Mouse (Mus musculus): ENCODE results near the gene Eaf2. TPM values are rescaled to one million over a fixed set of nuclear protein-coding genes. Genes with fewer than 3 reads are reported as not detected.

Eaf2 gene
- total and polyA plus RNA-seq, 2 experiments from 2014 or later = 0.67 to 0.76 TPM

DNA sequence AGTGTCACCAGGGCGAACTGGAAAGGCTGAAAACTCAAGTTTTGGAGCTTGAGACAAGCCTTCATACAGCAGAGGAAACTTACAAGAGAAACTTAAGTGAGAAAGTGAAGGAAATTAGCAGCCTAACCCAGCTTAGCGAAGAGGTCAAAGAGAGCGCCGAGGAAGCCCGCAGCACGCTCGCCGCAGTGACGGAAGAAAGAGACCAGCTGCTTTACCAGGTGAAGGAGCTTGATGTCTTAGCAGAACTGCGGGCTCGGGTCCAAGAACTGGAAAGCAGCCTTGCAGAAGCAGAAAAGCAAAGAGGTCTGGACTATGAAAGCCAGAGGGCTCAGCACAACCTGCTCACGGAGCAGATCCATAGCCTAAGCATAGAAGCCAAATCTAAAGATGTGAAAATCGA is 37.5 kb upstream of the Eaf2 start:
- H3K9me3 ChIP-seq (ENCODE audit: low read length) = no peaks in the 10 kb centered on the region
- H3K9ac ChIP-seq = no peak overlapping the region
- DNase-seq = no peak
- peaks cover 83% of the 10 kb centered on the region for H3K36me3 ChIP-seq (ENCODE audit: insufficient read depth)
- no peak for ATAC-seq
- H3K27me3 ChIP-seq (ENCODE audit: insufficient read depth, low read length) = no peaks in the 10 kb centered on the region
- no peak overlapping the region for H3K4me2 ChIP-seq (ENCODE audit: low read depth)
- H3K4me3 ChIP-seq (ENCODE audit: low read depth, low read length) = no peak overlapping the region
- 90% methylated on average over 13 of the region's 13 CpGs for WGBS
- H3K4me1 ChIP-seq (ENCODE audit: insufficient read depth) = no peaks in the 10 kb centered on the region
- H3K27ac ChIP-seq (ENCODE audit: low read depth, low read length) = no peak overlapping the region
- TF ChIP-seq CTCF (IDR thresholded peaks at IDR 0.05; ENCODE audit: low read depth) = no peak

DNA sequence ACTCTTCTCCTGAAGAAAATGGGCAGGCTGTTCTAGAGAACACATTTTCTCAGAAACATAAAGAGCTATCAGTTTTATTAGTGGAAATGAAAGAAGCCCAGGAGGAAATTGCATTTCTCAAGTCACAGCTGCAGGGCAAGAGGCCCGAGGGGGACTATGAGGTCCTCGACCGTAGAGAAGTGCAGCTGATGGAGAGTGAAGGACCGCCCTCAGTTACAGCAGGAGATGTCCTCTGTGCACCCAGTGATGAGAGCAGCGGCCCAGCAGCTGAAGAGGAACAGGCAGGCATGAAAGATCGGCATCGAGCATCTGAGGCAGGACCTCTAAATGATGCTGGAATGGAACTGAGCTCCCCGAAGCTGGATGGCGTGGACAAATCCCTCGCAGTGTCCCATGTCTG is 37.1 kb upstream of the Eaf2 start:
- no peak for ATAC-seq
- H3K27ac ChIP-seq (ENCODE audit: low read depth, low read length) = no peak overlapping the region
- no peaks in the 10 kb centered on the region for H3K9me3 ChIP-seq (ENCODE audit: low read length)
- no peak for TF ChIP-seq CTCF (IDR thresholded peaks at IDR 0.05; ENCODE audit: low read depth)
- WGBS = 93% methylated on average over 10 of the region's 10 CpGs
- no peak for DNase-seq
- H3K36me3 ChIP-seq (ENCODE audit: insufficient read depth) = peaks cover 82% of the 10 kb centered on the region
- no peaks in the 10 kb centered on the region for H3K4me1 ChIP-seq (ENCODE audit: insufficient read depth)
- H3K27me3 ChIP-seq (ENCODE audit: insufficient read depth, low read length) = no peaks in the 10 kb centered on the region
- no peak overlapping the region for H3K4me2 ChIP-seq (ENCODE audit: low read depth)
- H3K9ac ChIP-seq = no peak overlapping the region
- H3K4me3 ChIP-seq (ENCODE audit: low read depth, low read length) = no peak overlapping the region

- ATAC-seq (no peak), DNase-seq (no peak)
- Histone ChIP-seq H3K27ac (ENCODE audit: low read depth, low read length) (no peak overlapping the region), H3K9me3 (ENCODE audit: low read length) (no peaks in the 10 kb centered on the region), H3K4me2 (ENCODE audit: low read depth) (no peak overlapping the region), H3K9ac (no peak overlapping the region), H3K4me3 (ENCODE audit: low read depth, low read length) (no peak overlapping the region), H3K36me3 (ENCODE audit: insufficient read depth) (peaks cover 63% of the 10 kb centered on the region), H3K27me3 (ENCODE audit: insufficient read depth, low read length) (no peaks in the 10 kb centered on the region), H3K4me1 (ENCODE audit: insufficient read depth) (no peaks in the 10 kb centered on the region)
- TF ChIP-seq CTCF (IDR thresholded peaks at IDR 0.05; ENCODE audit: low read depth) = no peak
- 92% methylated on average over 5 of the region's 5 CpGs for WGBS
Measured at GRCm38 (mm10) chr16:36903156-36903555, 28.4 kb upstream of the Eaf2 start.

GRCm38 (mm10) chr16:36896712-36897111 is 21.9 kb upstream of the Eaf2 start:
- DNase-seq (no peak), ATAC-seq (no peak)
- no peaks in the 10 kb centered on the region for H3K27me3 ChIP-seq (ENCODE audit: insufficient read depth, low read length)
- H3K4me1 ChIP-seq (ENCODE audit: insufficient read depth) = no peaks in the 10 kb centered on the region
- no peak overlapping the region for H3K27ac ChIP-seq (ENCODE audit: low read depth, low read length)
- 93% methylated on average over 6 of the region's 6 CpGs for WGBS
- H3K4me3 ChIP-seq (ENCODE audit: low read depth, low read length) = no peak overlapping the region
- no peak overlapping the region for H3K9ac ChIP-seq
- peaks cover 82% of the 10 kb centered on the region for H3K36me3 ChIP-seq (ENCODE audit: insufficient read depth)
- no peaks in the 10 kb centered on the region for H3K9me3 ChIP-seq (ENCODE audit: low read length)
- H3K4me2 ChIP-seq (ENCODE audit: low read depth) = no peak overlapping the region
- TF ChIP-seq CTCF (IDR thresholded peaks at IDR 0.05; ENCODE audit: low read depth) = no peak

GRCm38 (mm10) chr16:36893317-36893716 is 18.5 kb upstream of the Eaf2 start:
- Histone ChIP-seq H3K4me3 (ENCODE audit: low read depth, low read length) (no peak overlapping the region), H3K9me3 (ENCODE audit: low read length) (no peaks in the 10 kb centered on the region), H3K27ac (ENCODE audit: low read depth, low read length) (no peak overlapping the region), H3K4me2 (ENCODE audit: low read depth) (no peak overlapping the region), H3K36me3 (ENCODE audit: insufficient read depth) (peaks cover 77% of the 10 kb centered on the region), H3K27me3 (ENCODE audit: insufficient read depth, low read length) (no peaks in the 10 kb centered on the region), H3K4me1 (ENCODE audit: insufficient read depth) (no peaks in the 10 kb centered on the region), H3K9ac (no peak overlapping the region)
- WGBS = 90% methylated on average over 10 of the region's 10 CpGs
- TF ChIP-seq CTCF (IDR thresholded peaks at IDR 0.05; ENCODE audit: low read depth) = no peak
- ATAC-seq (no peak), DNase-seq (no peak)

GRCm38 (mm10) chr16:36891415-36891814 is 16.6 kb upstream of the Eaf2 start:
- H3K4me1 ChIP-seq (ENCODE audit: insufficient read depth) = no peaks in the 10 kb centered on the region
- no peak overlapping the region for H3K9ac ChIP-seq
- H3K27ac ChIP-seq (ENCODE audit: low read depth, low read length) = no peak overlapping the region
- TF ChIP-seq CTCF (IDR thresholded peaks at IDR 0.05; ENCODE audit: low read depth) = no peak
- no peak for DNase-seq
- H3K4me2 ChIP-seq (ENCODE audit: low read depth) = no peak overlapping the region
- no peaks in the 10 kb centered on the region for H3K27me3 ChIP-seq (ENCODE audit: insufficient read depth, low read length)
- H3K4me3 ChIP-seq (ENCODE audit: low read depth, low read length) = no peak overlapping the region
- H3K9me3 ChIP-seq (ENCODE audit: low read length) = no peaks in the 10 kb centered on the region
- no peak for ATAC-seq
- peaks cover 75% of the 10 kb centered on the region for H3K36me3 ChIP-seq (ENCODE audit: insufficient read depth)
- 94% methylated on average over 4 of the region's 4 CpGs for WGBS

DNA sequence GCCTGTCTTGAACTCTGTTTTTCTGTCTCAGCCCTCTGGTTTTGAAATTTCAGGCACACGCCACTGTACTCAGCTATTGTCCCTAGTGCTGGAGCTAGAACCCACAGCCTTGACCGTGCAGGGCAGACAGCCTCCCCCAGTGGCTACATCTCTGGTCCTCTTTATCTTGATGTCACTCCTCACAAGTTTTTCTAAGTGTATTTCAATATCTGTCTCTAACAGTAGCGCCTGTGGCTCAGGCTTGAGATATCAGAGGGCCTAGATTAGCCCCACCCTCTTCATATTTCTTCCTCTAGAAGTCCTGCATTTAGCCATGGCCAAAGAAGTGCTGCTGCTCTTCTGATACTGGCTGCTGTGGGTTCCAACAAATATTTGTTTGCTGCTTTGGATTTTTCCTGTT is 15.8 kb upstream of the Eaf2 start:
- Histone ChIP-seq H3K9ac (no peak overlapping the region), H3K27ac (ENCODE audit: low read depth, low read length) (no peak overlapping the region), H3K4me3 (ENCODE audit: low read depth, low read length) (no peak overlapping the region), H3K4me1 (ENCODE audit: insufficient read depth) (no peaks in the 10 kb centered on the region), H3K9me3 (ENCODE audit: low read length) (no peaks in the 10 kb centered on the region), H3K36me3 (ENCODE audit: insufficient read depth) (peaks cover 69% of the 10 kb centered on the region), H3K27me3 (ENCODE audit: insufficient read depth, low read length) (no peaks in the 10 kb centered on the region), H3K4me2 (ENCODE audit: low read depth) (no peak overlapping the region)
- TF ChIP-seq CTCF (IDR thresholded peaks at IDR 0.05; ENCODE audit: low read depth) = no peak
- DNase-seq = no peak
- no peak for ATAC-seq
- 90% methylated on average over 3 of the region's 3 CpGs for WGBS

DNA sequence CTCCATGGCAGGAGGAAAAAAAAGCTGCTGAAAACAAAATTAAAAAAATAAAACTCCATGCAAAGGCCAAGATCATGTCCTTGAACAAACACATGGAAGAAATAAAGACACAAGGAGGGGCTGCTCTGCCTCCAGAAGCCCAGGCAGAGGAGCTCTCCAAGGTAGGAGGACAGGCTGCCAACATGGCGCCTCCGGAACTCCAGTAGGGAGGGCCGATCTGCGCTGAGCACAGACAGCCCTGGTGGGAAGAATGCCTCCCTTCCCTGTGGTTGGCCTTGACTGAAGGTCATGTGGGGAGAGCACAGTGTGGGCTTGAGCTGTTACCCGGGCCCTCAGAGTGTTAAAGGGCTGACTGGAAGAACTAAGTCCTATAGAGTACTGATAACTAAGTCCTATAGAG is 12.7 kb upstream of the Eaf2 start:
- H3K36me3 ChIP-seq (ENCODE audit: insufficient read depth) = peaks cover 43% of the 10 kb centered on the region
- no peak overlapping the region for H3K9ac ChIP-seq
- WGBS = 83% methylated on average over 5 of the region's 5 CpGs
- DNase-seq (no peak), ATAC-seq (no peak)
- H3K4me1 ChIP-seq (ENCODE audit: insufficient read depth) = no peaks in the 10 kb centered on the region
- no peaks in the 10 kb centered on the region for H3K27me3 ChIP-seq (ENCODE audit: insufficient read depth, low read length)
- H3K27ac ChIP-seq (ENCODE audit: low read depth, low read length) = no peak overlapping the region
- H3K4me3 ChIP-seq (ENCODE audit: low read depth, low read length) = no peak overlapping the region
- no peak for TF ChIP-seq CTCF (IDR thresholded peaks at IDR 0.05; ENCODE audit: low read depth)
- H3K4me2 ChIP-seq (ENCODE audit: low read depth) = no peak overlapping the region
- H3K9me3 ChIP-seq (ENCODE audit: low read length) = no peaks in the 10 kb centered on the region
